Mouse (Mus musculus): ENCODE data around the gene Rps15. TPM values are rescaled to one million over a fixed set of nuclear protein-coding genes. Genes with fewer than 3 reads are reported as not detected.
A peak's percentile ranks its signal among the peaks of the same experiment; 100 is the strongest.

The Rps15 gene
- polyA plus RNA-seq, 1 experiment from 2014 or later = 1,053 TPM

DNA sequence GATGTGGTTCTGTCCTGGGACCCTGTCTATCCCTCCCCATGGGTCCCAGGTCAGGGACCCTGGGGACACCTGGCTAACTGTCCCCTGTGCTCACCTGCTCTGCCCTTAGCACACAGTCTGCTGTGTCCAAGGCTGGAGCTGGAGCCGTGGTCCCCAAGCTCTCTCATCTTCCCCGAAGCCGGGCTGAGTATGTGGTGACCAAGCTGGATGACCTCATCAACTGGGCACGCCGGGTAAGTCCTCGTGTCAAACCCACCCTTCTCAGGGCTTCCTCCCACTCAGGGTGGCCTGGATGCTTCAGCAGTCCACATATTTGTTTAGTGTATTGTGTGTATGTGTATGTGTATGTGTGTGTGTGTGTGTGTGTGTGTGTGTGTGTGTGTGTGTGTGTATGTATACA lies 38.7 kb upstream of the Rps15 start:
- DNase-seq (ENCODE audit: low spot score) = no peak
- Histone ChIP-seq H3K27ac (replicated peaks) (no peak overlapping the region), H3K4me1 (peaks cover 38% of the 10 kb centered on the region), H3K9me3 (replicated peaks) (no peaks in the 10 kb centered on the region), H3K4me3 (no peak overlapping the region), H3K36me3 (peaks cover 63% of the 10 kb centered on the region), H3K27me3 (ENCODE audit: low read depth, poor library complexity, severe bottlenecking) (no peaks in the 10 kb centered on the region)
- 90% methylated on average over 6 of the region's 6 CpGs for WGBS

- 95% methylated on average over 26 of the region's 26 CpGs for WGBS
- H3K36me3 ChIP-seq = peaks cover 73% of the 10 kb centered on the region
Measured at GRCm38 (mm10) chr10:80254331-80255297, 37.6 kb upstream of the Rps15 start.

GRCm38 (mm10) chr10:80255881-80256535 lies 36.2 kb upstream of the Rps15 start:
- peaks cover 74% of the 10 kb centered on the region for H3K36me3 ChIP-seq
- WGBS = 80% methylated on average over 5 of the region's 5 CpGs

More at GRCm38 (mm10) chr10:80254331-80255297, 37.6 kb upstream of the Rps15 start:
- Histone ChIP-seq H3K9me3 (replicated peaks) (no peaks in the 10 kb centered on the region), H3K4me3 (0 out of 2 replicates have a peak overlapping the region, but pooled peaks have one; percentile 5), H3K27ac (replicated peaks) (no peak overlapping the region), H3K27me3 (ENCODE audit: low read depth, poor library complexity, severe bottlenecking) (no peaks in the 10 kb centered on the region), H3K4me1 (peaks cover 47% of the 10 kb centered on the region)
- DNase-seq (ENCODE audit: low spot score) = no peak

GRCm38 (mm10) chr10:80257936-80258335 lies 34.3 kb upstream of the Rps15 start:
- DNase-seq (ENCODE audit: low spot score) = no peak
- H3K27ac ChIP-seq (replicated peaks) = peak overlapping the region; percentile 42
- peaks cover 66% of the 10 kb centered on the region for H3K36me3 ChIP-seq
- no peaks in the 10 kb centered on the region for H3K9me3 ChIP-seq (replicated peaks)
- H3K4me3 ChIP-seq = peak overlapping the region; percentile 10; the same call in 1 of the 2 replicates
- H3K4me1 ChIP-seq = peaks cover 57% of the 10 kb centered on the region
- WGBS = 93% methylated on average over 2 of the region's 2 CpGs
- no peaks in the 10 kb centered on the region for H3K27me3 ChIP-seq (ENCODE audit: low read depth, poor library complexity, severe bottlenecking)

More at GRCm38 (mm10) chr10:80255881-80256535, 36.2 kb upstream of the Rps15 start:
- no peak for DNase-seq (ENCODE audit: low spot score)
- Histone ChIP-seq H3K9me3 (replicated peaks) (no peaks in the 10 kb centered on the region), H3K27ac (replicated peaks) (peak overlapping the region; percentile 38; the same call in 1 of the 2 replicates), H3K4me3 (no peak overlapping the region; the same call in 1 of the 2 replicates), H3K27me3 (ENCODE audit: low read depth, poor library complexity, severe bottlenecking) (no peaks in the 10 kb centered on the region), H3K4me1 (peaks cover 47% of the 10 kb centered on the region)

GRCm38 (mm10) chr10:80258752-80259462 lies 33.3 kb upstream of the Rps15 start:
- 93% methylated on average over 14 of the region's 14 CpGs for WGBS
- H3K27ac ChIP-seq (replicated peaks) = no peak overlapping the region
- peaks cover 57% of the 10 kb centered on the region for H3K36me3 ChIP-seq
- H3K4me3 ChIP-seq = peak overlapping the region; percentile 63
- DNase-seq (ENCODE audit: low spot score) = no peak
- peaks cover 57% of the 10 kb centered on the region for H3K4me1 ChIP-seq
- no peaks in the 10 kb centered on the region for H3K9me3 ChIP-seq (replicated peaks)
- H3K27me3 ChIP-seq (ENCODE audit: low read depth, poor library complexity, severe bottlenecking) = no peaks in the 10 kb centered on the region

DNA sequence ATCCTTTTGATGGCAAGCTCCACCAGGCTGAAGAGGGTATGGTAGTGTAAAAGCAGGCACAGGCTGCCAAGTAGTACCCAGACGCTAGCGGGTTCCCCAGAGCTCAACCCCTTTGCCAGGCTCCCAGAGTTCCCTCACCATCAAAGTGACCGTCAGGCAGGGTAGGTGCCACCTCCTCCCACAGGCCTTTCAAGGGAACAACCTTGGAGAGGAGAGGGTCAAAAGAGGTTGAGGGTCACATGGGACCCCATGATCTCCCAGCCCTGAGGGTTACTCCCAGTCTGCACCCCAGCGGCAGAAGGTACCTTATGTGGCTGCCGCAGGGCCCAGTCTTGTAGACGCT lies 32.8 kb upstream of the Rps15 start:
- no peak for DNase-seq (ENCODE audit: low spot score)
- Histone ChIP-seq H3K4me3 (peak overlapping the region; percentile 63), H3K36me3 (peaks cover 51% of the 10 kb centered on the region), H3K4me1 (peaks cover 60% of the 10 kb centered on the region), H3K27ac (replicated peaks) (peak overlapping the region; percentile 91), H3K27me3 (ENCODE audit: low read depth, poor library complexity, severe bottlenecking) (no peaks in the 10 kb centered on the region), H3K9me3 (replicated peaks) (no peaks in the 10 kb centered on the region)
- WGBS = 80% methylated on average over 6 of the region's 6 CpGs

DNA sequence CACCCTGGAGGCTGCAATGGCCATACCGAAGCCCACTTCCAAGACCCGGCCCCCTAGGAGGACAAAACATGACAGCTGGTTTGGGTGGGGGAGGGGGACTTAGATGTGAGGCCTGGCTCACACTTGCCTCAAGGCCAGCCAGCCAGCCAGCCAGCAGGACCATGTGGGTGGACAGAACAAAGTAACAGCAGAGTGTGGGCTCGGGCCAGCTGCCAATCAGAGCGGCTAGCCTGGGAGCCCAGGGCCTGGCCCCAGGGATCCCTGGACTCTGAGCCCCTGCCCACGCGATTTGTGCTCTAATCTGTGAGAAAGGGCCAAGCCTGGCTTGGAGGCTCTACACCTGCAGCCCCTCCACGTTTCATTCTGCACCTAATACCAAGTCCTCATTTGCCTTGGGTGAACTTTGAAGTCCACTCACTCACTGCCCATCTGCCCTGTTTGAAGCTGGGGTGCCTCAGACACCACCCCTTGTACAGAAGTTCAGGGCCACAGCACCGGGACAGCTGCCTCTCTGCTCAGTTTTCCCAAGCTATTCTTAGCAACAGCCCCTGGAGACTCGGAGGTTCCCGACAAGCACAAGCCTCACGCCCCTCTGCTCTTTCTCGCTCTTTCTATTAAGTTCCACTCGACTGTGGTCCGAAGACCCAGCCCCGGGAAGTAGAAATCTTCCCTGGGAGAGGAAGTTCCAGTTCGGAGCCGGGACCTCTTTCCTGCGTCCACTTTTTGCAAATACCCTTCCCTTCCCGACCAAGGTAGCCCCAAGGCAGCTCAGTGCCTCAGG lies 32.2 kb upstream of the Rps15 start:
- DNase-seq (ENCODE audit: low spot score) = peak; percentile 67
- H3K4me3 ChIP-seq = peak overlapping the region; percentile 63
- peaks cover 45% of the 10 kb centered on the region for H3K36me3 ChIP-seq
- no peaks in the 10 kb centered on the region for H3K9me3 ChIP-seq (replicated peaks)
- no peaks in the 10 kb centered on the region for H3K27me3 ChIP-seq (ENCODE audit: low read depth, poor library complexity, severe bottlenecking)
- H3K4me1 ChIP-seq = peaks cover 66% of the 10 kb centered on the region
- H3K27ac ChIP-seq (replicated peaks) = peak overlapping the region; percentile 91
- WGBS = 8% methylated on average over 19 of the region's 19 CpGs

GRCm38 (mm10) chr10:80260642-80261584 lies 31.3 kb upstream of the Rps15 start, which contains the start of the genes Gamt and Dazap1:
Gene Gamt (minus strand): TSS chr10:80261012.
Gene Dazap1 (plus strand): TSS chr10:80261486.
- under 1% methylated on average over 49 of the region's 49 CpGs for WGBS
- Histone ChIP-seq H3K36me3 (peaks cover 37% of the 10 kb centered on the region), H3K4me1 (peaks cover 69% of the 10 kb centered on the region), H3K27me3 (ENCODE audit: low read depth, poor library complexity, severe bottlenecking) (no peaks in the 10 kb centered on the region), H3K4me3 (peak within 1 kb of the TSS; percentile 63), H3K27ac (replicated peaks) (peak within 1 kb of the TSS; percentile 91), H3K9me3 (replicated peaks) (no peaks in the 10 kb centered on the region)
- DNase-seq (ENCODE audit: low spot score) = peak; percentile 97

- no peaks in the 10 kb centered on the region for H3K9me3 ChIP-seq (replicated peaks)
- peak; percentile 91 for DNase-seq (ENCODE audit: low spot score)
- H3K27me3 ChIP-seq (ENCODE audit: low read depth, poor library complexity, severe bottlenecking) = no peaks in the 10 kb centered on the region
- H3K4me3 ChIP-seq = peak overlapping the region; percentile 63
- peak overlapping the region; percentile 91 for H3K27ac ChIP-seq (replicated peaks)
- H3K36me3 ChIP-seq = peaks cover 30% of the 10 kb centered on the region
- H3K4me1 ChIP-seq = peaks cover 69% of the 10 kb centered on the region
- 0% methylated on average over 14 of the region's 14 CpGs for WGBS
Measured at GRCm38 (mm10) chr10:80261585-80261968, 30.7 kb upstream of the Rps15 start.

- peak overlapping the region; percentile 63 for H3K4me3 ChIP-seq
- H3K27me3 ChIP-seq (ENCODE audit: low read depth, poor library complexity, severe bottlenecking) = no peaks in the 10 kb centered on the region
- H3K9me3 ChIP-seq (replicated peaks) = no peaks in the 10 kb centered on the region
- peaks cover 29% of the 10 kb centered on the region for H3K36me3 ChIP-seq
- peak overlapping the region; percentile 91; the same call in 1 of the 2 replicates for H3K27ac ChIP-seq (replicated peaks)
- H3K4me1 ChIP-seq = peaks cover 70% of the 10 kb centered on the region
- whole genome bisulfite sequencing = 74% methylated on average over 12 of the region's 12 CpGs
- no peak for DNase-seq (ENCODE audit: low spot score)
Measured at GRCm38 (mm10) chr10:80262169-80262568, 30.1 kb upstream of the Rps15 start.

DNA sequence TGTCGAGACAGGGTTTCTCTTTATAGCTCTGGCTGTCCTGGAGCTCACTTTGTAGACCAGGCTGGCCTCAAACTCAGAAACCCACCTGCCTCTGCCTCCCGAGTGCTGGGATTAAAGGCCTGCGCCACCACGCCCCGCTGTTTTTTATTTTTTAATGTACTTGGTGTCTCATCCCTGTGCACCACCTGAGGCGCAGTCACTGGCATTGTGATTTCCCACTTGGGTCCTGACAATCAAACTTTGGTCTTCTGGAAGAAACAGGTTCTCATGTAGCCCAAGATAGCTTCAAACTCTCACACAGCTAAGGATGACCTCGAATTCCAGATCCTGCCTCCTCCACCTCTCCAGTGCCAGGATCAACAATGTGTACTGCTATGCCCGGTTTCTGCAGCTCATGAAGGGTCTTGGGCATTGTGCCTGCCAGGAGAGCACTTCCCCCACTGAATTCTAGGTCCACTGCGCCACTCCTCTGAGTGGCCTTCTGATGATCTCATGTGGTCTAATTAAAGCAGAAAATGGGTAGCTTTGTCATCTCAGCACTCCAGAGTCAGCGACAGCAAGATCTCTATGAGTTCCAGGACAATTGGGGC lies 29.4 kb upstream of the Rps15 start:
- H3K9me3 ChIP-seq (replicated peaks) = no peaks in the 10 kb centered on the region
- H3K36me3 ChIP-seq = peaks cover 30% of the 10 kb centered on the region
- H3K27me3 ChIP-seq (ENCODE audit: low read depth, poor library complexity, severe bottlenecking) = no peaks in the 10 kb centered on the region
- peaks cover 77% of the 10 kb centered on the region for H3K4me1 ChIP-seq
- no peak overlapping the region for H3K4me3 ChIP-seq
- 93% methylated on average over 10 of the region's 10 CpGs for WGBS
- no peak overlapping the region for H3K27ac ChIP-seq (replicated peaks)
- no peak for DNase-seq (ENCODE audit: low spot score)

All from midbrain, embryonic 10.5 days (tissue).